Mouse (Mus musculus) olfactory bulb, adult 2 months (tissue): ENCODE measurements around the gene Rad51d.

Experiments used
- CTCF ChIP-seq: fragments of 200-500 bp; IDR thresholded peaks from 2 replicates; pipeline ENCODE4 v1.5.1; 2012; ENCODE audit warnings: low read depth, mild to moderate bottlenecking, low read length, moderate library complexity; ENCODE audit not compliant: insufficient read depth
- POLR2A ChIP-seq: fragments of 200-500 bp; IDR thresholded peaks from 2 replicates; pipeline ENCODE4 v1.6.1; 2012; ENCODE audit warnings: mild to moderate bottlenecking, low read depth, low read length, moderate library complexity; ENCODE audit not compliant: insufficient read depth

- no peak for TF ChIP-seq CTCF
- no peak for TF ChIP-seq POLR2A
These were observed 31.3 kb upstream of the Rad51d start for GRCm38 (mm10) chr11:82921691-82922090.
